Mouse (Mus musculus) CH12.LX (cell line): ENCODE results near the gene Ccdc62. TPM values are rescaled to one million over a fixed set of nuclear protein-coding genes. Genes with fewer than 3 reads are reported as not detected.

Experiments used
- DNase-seq: peaks from one replicate; pipeline ENCODE4 v3.0.0-alpha.2; 2013; ENCODE audit errors: extremely low read depth
- H3K27ac ChIP-seq: 2 replicates; pipeline ENCODE4 v1.5.1; 2012; ENCODE audit warnings: low read depth, mild to moderate bottlenecking, control low read depth, moderate library complexity; ENCODE audit not compliant: insufficient read depth
- H3K27me3 ChIP-seq: replicated peaks from 2 replicates; pipeline ENCODE3; 2012; ENCODE audit warnings: inconsistent platforms
- H3K36me3 ChIP-seq, 2 experiments: replicated peaks in 1 of 2; 2 replicates each; pipeline versions ENCODE3 to v1.6.1; 2012; ENCODE audit warnings: inconsistent platforms in 1 of 2, low read length in 1 of 2, mild to moderate bottlenecking in 1 of 2, mixed read lengths in 1 of 2, moderate library complexity in 1 of 2; ENCODE audit not compliant: control insufficient read depth in 1 of 2, insufficient read depth in 1 of 2
- H3K4me1 ChIP-seq, 2 experiments: 2 replicates each; pipeline ENCODE4 v1.6.1; 2012; ENCODE audit warnings: inconsistent platforms in 1 of 2, moderate library complexity in 1 of 2; ENCODE audit not compliant: insufficient read depth in 2 of 2, control insufficient read depth in 1 of 2
- H3K4me2 ChIP-seq: 2 replicates; pipeline ENCODE4 v1.6.1; 2012; ENCODE audit warnings: low read depth, mild to moderate bottlenecking, control low read depth; ENCODE audit not compliant: poor library complexity, insufficient read depth, severe bottlenecking
- H3K4me3 ChIP-seq, 3 experiments: fragments of 150-350 bp in 1 of 3; sonication (generic) in 1 of 3; replicated peaks in 1 of 3; 2 replicates each; pipeline versions ENCODE3 to v1.5.1; 2011 to 2012; ENCODE audit warnings: low read depth in 2 of 3, low read length in 2 of 3, mild to moderate bottlenecking in 2 of 3, moderate library complexity in 2 of 3, control low read depth in 1 of 3, improper control_type of control experiment in 1 of 3, inconsistent platforms in 1 of 3, mixed read lengths in 1 of 3; ENCODE audit not compliant: poor library complexity in 1 of 3
- H3K79me2 ChIP-seq: replicated peaks from 2 replicates; pipeline ENCODE4 v1.6.1; 2012; ENCODE audit warnings: mild to moderate bottlenecking, moderate library complexity; ENCODE audit not compliant: control insufficient read depth, poor library complexity, insufficient read depth, severe bottlenecking; ENCODE audit errors: extremely low read depth
- H3K9ac ChIP-seq: 2 replicates; pipeline ENCODE4 v1.6.1; 2012; ENCODE audit warnings: low read depth, mild to moderate bottlenecking, control low read depth, moderate library complexity; ENCODE audit not compliant: insufficient read depth
- H3K9me3 ChIP-seq: replicated peaks from 2 replicates; pipeline ENCODE3; 2012; ENCODE audit warnings: low read length, inconsistent platforms, mixed read lengths
- BHLHE40 ChIP-seq: IDR thresholded peaks from 2 replicates; pipeline ENCODE4 v1.6.1; 2011; ENCODE audit warnings: mild to moderate bottlenecking, low read depth, low read length, improper control_type of control experiment
- CHD1 ChIP-seq: IDR thresholded peaks from 2 replicates; pipeline ENCODE4 v1.6.1; 2012; ENCODE audit warnings: low read depth, low read length, improper control_type of control experiment, inconsistent platforms
- CTCF ChIP-seq, 2 experiments: IDR thresholded peaks in 1 of 2; conservative IDR thresholded peaks in 1 of 2; 2 replicates each; pipeline ENCODE4 v1.5.1; 2011 to 2012; ENCODE audit warnings: low read depth in 2 of 2, low read length in 2 of 2, improper control_type of control experiment in 1 of 2, inconsistent platforms in 1 of 2, mild to moderate bottlenecking in 1 of 2, moderate library complexity in 1 of 2
- E2F4 ChIP-seq: IDR thresholded peaks from 2 replicates; pipeline ENCODE4 v1.6.1; 2011; ENCODE audit warnings: low read depth, low read length, improper control_type of control experiment; ENCODE audit not compliant: insufficient replicate concordance
- ELF1 ChIP-seq: IDR thresholded peaks from 2 replicates; pipeline ENCODE4 v1.6.1; 2014; ENCODE audit warnings: low read depth, mild to moderate bottlenecking, inconsistent platforms, low read length, improper control_type of control experiment
- EP300 ChIP-seq: IDR thresholded peaks from 2 replicates; pipeline ENCODE4 v1.6.1; 2011; ENCODE audit warnings: low read length, improper control_type of control experiment
- ETS1 ChIP-seq: conservative IDR thresholded peaks from 2 replicates; pipeline ENCODE4 v1.6.1; 2012; ENCODE audit warnings: low read depth, mild to moderate bottlenecking, inconsistent platforms, low read length, improper control_type of control experiment, moderate library complexity
- GABPA ChIP-seq: IDR thresholded peaks from 2 replicates; pipeline ENCODE4 v1.6.1; 2012; ENCODE audit warnings: low read depth, low read length, improper control_type of control experiment, inconsistent platforms; ENCODE audit not compliant: insufficient replicate concordance
- HCFC1 ChIP-seq: IDR thresholded peaks from 2 replicates; pipeline ENCODE4 v1.6.1; 2012; ENCODE audit warnings: low read depth, mild to moderate bottlenecking, inconsistent platforms, low read length, improper control_type of control experiment
- JUN ChIP-seq: IDR thresholded peaks from 2 replicates; pipeline ENCODE4 v1.6.1; 2011; ENCODE audit warnings: low read depth, mild to moderate bottlenecking, low read length, improper control_type of control experiment, moderate library complexity; ENCODE audit not compliant: insufficient read depth
- JUND ChIP-seq: conservative IDR thresholded peaks from 2 replicates; pipeline ENCODE4 v1.6.1; 2011; ENCODE audit warnings: low read depth, low read length, improper control_type of control experiment
- MAFK ChIP-seq: IDR thresholded peaks from 2 replicates; pipeline ENCODE4 v1.6.1; 2011; ENCODE audit warnings: low read length, improper control_type of control experiment; ENCODE audit not compliant: insufficient replicate concordance
- MEF2A ChIP-seq: IDR thresholded peaks from 2 replicates; pipeline ENCODE4 v1.6.1; 2014; ENCODE audit warnings: low read depth, mild to moderate bottlenecking, inconsistent platforms, low read length, improper control_type of control experiment, borderline replicate concordance
- MXI1 ChIP-seq: IDR thresholded peaks from 2 replicates; pipeline ENCODE4 v1.6.1; 2011; ENCODE audit warnings: mild to moderate bottlenecking, low read depth, low read length, improper control_type of control experiment
- MYC ChIP-seq: IDR thresholded peaks from 2 replicates; pipeline ENCODE4 v1.6.1; 2011; ENCODE audit warnings: low read depth, mild to moderate bottlenecking, improper control_type of control experiment, low read length
- NELFE ChIP-seq: IDR thresholded peaks from 2 replicates; pipeline ENCODE4 v1.6.1; 2011; ENCODE audit warnings: low read depth, low read length, improper control_type of control experiment
- NRF1 ChIP-seq: IDR thresholded peaks from 2 replicates; pipeline ENCODE4 v1.6.1; 2014; ENCODE audit warnings: low read depth, mild to moderate bottlenecking, inconsistent platforms, low read length, improper control_type of control experiment, moderate library complexity
- POLR2AphosphoS2 ChIP-seq: IDR thresholded peaks from 2 replicates; pipeline ENCODE4 v1.6.1; 2011; ENCODE audit warnings: low read depth, low read length, improper control_type of control experiment
- RAD21 ChIP-seq: IDR thresholded peaks from 2 replicates; pipeline ENCODE4 v1.6.1; 2011; ENCODE audit warnings: low read depth, mild to moderate bottlenecking, low read length, improper control_type of control experiment, moderate library complexity
- RCOR1 ChIP-seq: conservative IDR thresholded peaks from 2 replicates; pipeline ENCODE4 v1.6.1; 2012; ENCODE audit warnings: low read depth, mild to moderate bottlenecking, inconsistent platforms, low read length, improper control_type of control experiment
- TCF12 ChIP-seq: IDR thresholded peaks from 2 replicates; pipeline ENCODE4 v1.6.1; 2014; ENCODE audit warnings: low read depth, mild to moderate bottlenecking, inconsistent platforms, low read length, improper control_type of control experiment
- USF1 ChIP-seq: IDR thresholded peaks from 2 replicates; pipeline ENCODE4 v1.6.1; 2014; ENCODE audit warnings: low read depth, mild to moderate bottlenecking, inconsistent platforms, low read length, improper control_type of control experiment
- USF2 ChIP-seq: conservative IDR thresholded peaks from 2 replicates; pipeline ENCODE4 v1.6.1; 2011; ENCODE audit warnings: low read depth, low read length, improper control_type of control experiment
- ZC3H11A ChIP-seq: IDR thresholded peaks from 2 replicates; pipeline ENCODE4 v1.6.1; 2012; ENCODE audit warnings: low read depth, mild to moderate bottlenecking, inconsistent platforms, low read length, improper control_type of control experiment
- ZNF384 ChIP-seq: IDR thresholded peaks from 2 replicates; pipeline ENCODE4 v1.6.1; 2012; ENCODE audit warnings: low read depth, low read length, improper control_type of control experiment, inconsistent platforms
- dilution Hi-C: fragments of 300-500 bp; cut with MboI; formaldehyde crosslinking; loops from 2 replicates; pipeline ENCODE4 v1.14.3; 2020; ENCODE audit warnings: low sequenced_read_pairs; ENCODE audit not compliant: extremely low pct_unique_long_range_greater_than_20kb, extremely low pct_ligation_motif_present
- in situ Hi-C: fragments of 300-500 bp; cut with MboI; formaldehyde crosslinking; loops from 3 replicates; pipeline ENCODE4 v1.14.3; 2019; ENCODE audit warnings: low sequenced_read_pairs, low pct_ligation_motif_present, low pct_unique_long_range_greater_than_20kb, mixed read lengths
- polyA plus RNA-seq: library from polyadenylated mRNA; unstranded; fragments of >175 nt; gene quantifications from 2 replicates; pipeline ENCODE4 v1.2.1, GENCODE M21; 2012; ENCODE audit warnings: low read depth; ENCODE audit not compliant: insufficient read length
- total RNA-seq, 2 experiments: library from RNA; depleted of rRNA; stranded (reverse); fragments of 300-350 nt in 1 of 2; fragments of >200 nt in 1 of 2; gene quantifications; 2 replicates each; pipeline ENCODE4 v1.2.3; 2012 to 2014

The Ccdc62 gene
- total and polyA plus RNA-seq, 3 experiments = 1.6 to 5.3 (median 2.0) TPM

DNA sequence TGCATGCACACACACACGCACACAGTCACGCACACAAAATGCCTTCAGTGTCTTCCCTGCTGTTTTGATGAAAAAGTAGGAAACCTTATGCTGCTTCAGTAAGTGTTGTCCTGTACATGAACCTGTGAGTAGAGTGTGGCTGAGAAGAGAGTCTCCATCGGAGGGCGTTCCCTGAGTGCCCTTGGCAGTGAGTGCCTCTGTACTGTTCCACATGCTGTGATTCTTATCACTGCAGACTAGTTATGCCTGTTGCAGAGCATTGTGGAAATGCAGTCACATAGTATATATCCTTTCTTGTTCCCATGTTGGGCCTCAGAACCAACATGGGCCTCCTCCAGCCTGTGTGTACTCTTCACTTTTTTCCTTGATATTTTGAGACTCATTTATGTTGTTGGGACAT is 33.7 kb downstream of the Ccdc62 start:
- Histone ChIP-seq H3K4me2 (no peak overlapping the region), H3K79me2 (no peaks in the 10 kb centered on the region), H3K9me3 (no peaks in the 10 kb centered on the region), H3K9ac (no peak overlapping the region), H3K27me3 (no peaks in the 10 kb centered on the region), H3K27ac (no peak overlapping the region), H3K4me3 (no peak overlapping the region), H3K36me3 (no peaks in the 10 kb centered on the region), H3K4me1 (no peaks in the 10 kb centered on the region; a peak in 1 of 4 replicates)
- dilution Hi-C loops (no loop called here), in situ Hi-C loops (no loop called here)
- TF ChIP-seq RAD21 = no peak
- no peak for TF ChIP-seq MAFK
- no peak for TF ChIP-seq E2F4
- no peak for TF ChIP-seq BHLHE40
- TF ChIP-seq JUN = no peak
- TF ChIP-seq EP300 = no peak
- TF ChIP-seq NRF1 = no peak
- TF ChIP-seq USF2 = no peak
- TF ChIP-seq ZNF384 = no peak
- no peak for TF ChIP-seq MYC
- TF ChIP-seq USF1 = no peak
- no peak for TF ChIP-seq MEF2A
- TF ChIP-seq ELF1 = no peak
- TF ChIP-seq GABPA = no peak
- TF ChIP-seq RCOR1 = no peak
- TF ChIP-seq TCF12 = no peak
- no peak for TF ChIP-seq NELFE
- no peak for TF ChIP-seq MXI1
- no peak for DNase-seq

DNA sequence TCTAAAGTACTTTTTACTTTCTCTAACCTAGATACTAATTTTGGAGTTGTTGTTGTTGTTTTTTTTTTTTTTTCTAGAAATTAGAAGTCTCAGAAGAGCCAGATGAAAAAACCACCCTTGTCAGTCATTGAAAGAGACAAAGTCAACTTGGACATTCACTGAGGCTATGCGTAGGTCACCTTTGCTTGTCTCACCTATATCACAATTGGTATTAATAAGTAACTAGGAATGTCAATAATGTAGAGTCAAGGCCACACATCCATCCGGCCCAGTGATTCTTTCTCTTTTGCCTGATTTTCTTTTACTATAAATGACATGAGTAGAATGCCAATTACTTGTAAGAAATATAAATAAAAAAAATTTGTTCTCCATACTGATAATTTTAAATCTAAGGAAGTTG is 36.3 kb downstream of the Ccdc62 start:
- H3K4me3 ChIP-seq = no peak overlapping the region
- no peak overlapping the region for H3K9ac ChIP-seq
- H3K9me3 ChIP-seq = no peaks in the 10 kb centered on the region
- no peaks in the 10 kb centered on the region for H3K36me3 ChIP-seq
- no peaks in the 10 kb centered on the region for H3K79me2 ChIP-seq
- no peaks in the 10 kb centered on the region for H3K27me3 ChIP-seq
- in situ Hi-C loops (no loop called here), dilution Hi-C loops (no loop called here)
- no peak for DNase-seq
- H3K27ac ChIP-seq = no peak overlapping the region
- no peaks in the 10 kb centered on the region; a peak in 1 of 4 replicates for H3K4me1 ChIP-seq
- no peak for TF ChIP-seq ELF1
- TF ChIP-seq TCF12 = no peak
- no peak for TF ChIP-seq CHD1
- no peak for TF ChIP-seq HCFC1
- no peak for TF ChIP-seq JUND
- no peak for TF ChIP-seq ZC3H11A
- no peak for TF ChIP-seq MEF2A
- TF ChIP-seq RCOR1 = no peak
- no peak for TF ChIP-seq MXI1
- TF ChIP-seq USF2 = no peak
- no peak for TF ChIP-seq NRF1
- no peak for TF ChIP-seq POLR2AphosphoS2
- TF ChIP-seq RAD21 = no peak
- no peak for TF ChIP-seq CTCF (conservative IDR thresholded peaks at IDR 0.05 in 1 of 2, IDR thresholded peaks at IDR 0.05 in 1 of 2; ENCODE audit: low read depth in 2 of 2, low read length in 2 of 2)
- no peak for TF ChIP-seq ZNF384
- TF ChIP-seq MAFK = no peak
- no peak for TF ChIP-seq ETS1
- H3K4me2 ChIP-seq = no peak overlapping the region
